Comparison of ENCODE assay signal across 7 mouse cellular contexts in genomic region chr1:154032669-154033099, GRCm38 (mm10).
DNase-seq lines count a peak whose midpoint lies in the region; ATAC-seq lines count a peak whose summit lies in the region.

No protein-coding gene starts in this region.

- H3K9ac ChIP-seq in midbrain, embryonic 11.5 days (ENCODE audit: low read length), result no peak overlapping the region

- H3K4me1 ChIP-seq in embryonic facial prominence, embryonic 10.5 days, result peaks cover 7% of the 10 kb centered on the region; the same call in 1 of the 2 replicates
- H3K4me1 ChIP-seq in midbrain, embryonic 11.5 days (ENCODE audit: control insufficient read depth, insufficient read depth, low read length), result peaks cover 2% of the 10 kb centered on the region; the same call in 1 of the 2 replicates

- ATAC-seq in midbrain, embryonic 11.5 days (ENCODE audit: low FRiP score), result no peak

- H3K36me3 ChIP-seq in embryonic facial prominence, embryonic 10.5 days (replicated peaks), result no peaks in the 10 kb centered on the region
- H3K36me3 ChIP-seq in midbrain, embryonic 11.5 days (ENCODE audit: control insufficient read depth, insufficient read depth, low read length), result no peaks in the 10 kb centered on the region

- no peaks in the 10 kb centered on the region for H3K27me3 ChIP-seq in embryonic facial prominence, embryonic 10.5 days (replicated peaks; ENCODE audit: low read depth, poor library complexity, severe bottlenecking)
- no peaks in the 10 kb centered on the region for H3K27me3 ChIP-seq in midbrain, embryonic 11.5 days (ENCODE audit: control insufficient read depth, insufficient read depth, low read length)

- intact Hi-C loops in left cerebral cortex, postnatal 36 days (cut with DNase I), result loop anchor here (1.0 to 10.0 kb wide), 3 partner anchors 86 to 142 kb away; partner anchors contain the start of gene Glul

- peak; percentile 86 for DNase-seq in adrenal gland, postnatal 25 days
- DNase-seq in embryonic facial prominence, embryonic 10.5 days (ENCODE audit: low spot score), result peak; percentile 68
- peak; percentile 54 to 78 for DNase-seq in gastrocnemius, postnatal 4 days (ENCODE audit: low spot score in 2 of 2)
- peak; percentile 62 for DNase-seq in kidney, adult 11 months
- peak; percentile 68 to 73 for DNase-seq in left cerebral cortex, postnatal 36 days (ENCODE audit: low spot score in 2 of 2)
- DNase-seq in midbrain, embryonic 11.5 days (ENCODE audit: low spot score, missing footprints), result peak; percentile 93
- peak; percentile 64 for DNase-seq in spleen, postnatal 14 days (ENCODE audit: low spot score in 2 of 2)

- no peak overlapping the region for H3K4me2 ChIP-seq in midbrain, embryonic 11.5 days

- 20% methylated on average over 14 of the region's 14 CpGs for WGBS in embryonic facial prominence, embryonic 10.5 days
- WGBS in midbrain, embryonic 11.5 days, result 20% methylated on average over 14 of the region's 14 CpGs

- peak overlapping the region; percentile 39 for H3K4me3 ChIP-seq in embryonic facial prominence, embryonic 10.5 days
- no peak overlapping the region for H3K4me3 ChIP-seq in midbrain, embryonic 11.5 days (ENCODE audit: low read depth, low read length)

- H3K27ac ChIP-seq in embryonic facial prominence, embryonic 10.5 days (replicated peaks), result 0 out of 2 replicates have a peak overlapping the region, but pooled peaks have one; percentile 21
- H3K27ac ChIP-seq in midbrain, embryonic 11.5 days (ENCODE audit: low read depth, low read length), result no peak overlapping the region

- H3K9me3 ChIP-seq in embryonic facial prominence, embryonic 10.5 days, result no peaks in the 10 kb centered on the region
- no peaks in the 10 kb centered on the region for H3K9me3 ChIP-seq in midbrain, embryonic 11.5 days (ENCODE audit: control insufficient read depth, low read length)
